ENCODE assay signal across 26 mouse cellular contexts in the genomic region with DNA sequence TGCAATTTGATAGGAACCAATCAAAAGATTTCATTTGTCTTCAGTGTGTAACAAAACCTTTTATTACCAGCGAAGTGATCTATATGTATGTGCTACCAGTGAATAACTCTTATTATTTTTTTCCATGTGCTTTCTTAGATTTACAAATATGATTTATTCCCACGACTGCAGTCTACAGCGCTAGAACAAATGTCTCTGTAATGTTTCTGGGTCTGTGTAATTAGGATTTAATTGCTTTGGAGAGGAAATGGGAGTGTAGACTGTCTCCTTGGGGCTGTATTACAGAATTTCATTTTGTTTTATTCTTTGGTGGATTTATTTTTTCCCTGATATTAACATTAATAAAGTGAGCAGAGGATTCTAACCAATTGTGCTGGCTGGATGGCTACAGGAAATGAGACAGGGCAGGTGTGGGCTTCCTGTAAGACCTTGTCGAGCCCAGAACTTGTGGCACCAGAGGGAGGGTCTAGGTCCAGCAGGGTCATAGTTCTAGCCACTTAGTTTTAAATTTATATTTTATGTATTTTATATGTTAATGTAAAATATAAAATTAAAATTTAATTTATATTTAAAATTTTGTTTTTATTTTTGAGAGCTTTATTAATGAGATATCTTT. TPM values are rescaled to one million over a fixed set of nuclear protein-coding genes. Genes with fewer than 3 reads are reported as not detected.
"Had no signal": no experiment of that assay in that cellular context is flagged by ENCODE, and none has a peak within 500 bp of the region (broad histone marks: within the 10 kb centered on the region; RNA-seq: fewer than 3 reads in every experiment).

No protein-coding gene starts in this region.

- ATAC-seq: intestine, embryonic 16.5 days; liver, embryonic 12.5 days had no signal

- DNase-seq: gastrocnemius, adult 2 months; gastrocnemius, postnatal 10 days; gastrocnemius, postnatal 25 days; heart, adult 18-20 months; heart, postnatal 10 days; heart, postnatal 4 days; kidney, adult 11 months; kidney, adult 2 months; kidney, adult 9 months; kidney, postnatal 14 days; kidney, postnatal 36 days; layer of hippocampus, adult 9-11 months; layer of hippocampus, postnatal 36 days; left cerebral cortex, postnatal 4 days had no signal

- H3K27ac ChIP-seq: gastrocnemius, adult 2 months; heart, embryonic 10.5 days; kidney, embryonic 15.5 days; kidney, postnatal 0 days; limb, embryonic 13.5 days; limb, embryonic 15.5 days; liver, embryonic 12.5 days had no signal

- H3K9ac ChIP-seq: heart, embryonic 12.5 days; hindbrain, embryonic 15.5 days; kidney, embryonic 15.5 days; limb, embryonic 13.5 days; limb, embryonic 15.5 days; liver, embryonic 12.5 days had no signal

- H3K9me3 ChIP-seq: heart, embryonic 10.5 days; heart, embryonic 12.5 days; hindbrain, embryonic 15.5 days; kidney, embryonic 15.5 days; limb, embryonic 13.5 days; limb, embryonic 15.5 days; liver, embryonic 12.5 days had no signal

- H3K27me3 ChIP-seq: heart, embryonic 12.5 days; hindbrain, embryonic 15.5 days; kidney, embryonic 15.5 days; limb, embryonic 13.5 days; limb, embryonic 15.5 days; liver, embryonic 12.5 days had no signal

- H3K4me1 ChIP-seq: hindbrain, embryonic 15.5 days; kidney, embryonic 15.5 days; limb, embryonic 13.5 days; limb, embryonic 15.5 days; liver, embryonic 12.5 days had no signal

- H3K4me3 ChIP-seq: gastrocnemius, adult 2 months; heart, embryonic 10.5 days; heart, embryonic 12.5 days; hindbrain, embryonic 15.5 days; kidney, embryonic 15.5 days; limb, embryonic 13.5 days; limb, embryonic 15.5 days; liver, embryonic 12.5 days had no signal

- H3K4me2 ChIP-seq: heart, embryonic 12.5 days; hindbrain, embryonic 15.5 days; kidney, embryonic 15.5 days; limb, embryonic 13.5 days; limb, embryonic 15.5 days; liver, embryonic 12.5 days had no signal

RNA-seq across cellular contexts. Expression of a gene that starts 9.0 kb away (rescaled TPM):
- polyA plus RNA-seq: liver, adult 2 months had no signal

RNA-seq across cellular contexts. Expression of a gene that starts 51.0 kb away (rescaled TPM):
- polyA plus RNA-seq: frontal cortex, adult 2 months; kidney, adult 2 months; large intestine, adult 2 months; liver, adult 2 months had no signal
